Mouse (Mus musculus) kidney, postnatal 10 days (tissue): ENCODE results near the gene Fam43a.

Experiments
- DNase-seq: peaks from one replicate; pipeline ENCODE4 v3.0.0; 2021; ENCODE audit warnings: mixed read lengths

Fam43a gene

GRCm38 (mm10) chr16:30599491-30600268 lies at the start of gene Fam43a:
Gene Fam43a, plus strand, starts transcription at chr16:30599723.
- peak; percentile 94 for DNase-seq

GRCm38 (mm10) chr16:30549966-30550747 lies 49.4 kb upstream of the Fam43a start:
- DNase-seq, result peak; percentile 90

DNA sequence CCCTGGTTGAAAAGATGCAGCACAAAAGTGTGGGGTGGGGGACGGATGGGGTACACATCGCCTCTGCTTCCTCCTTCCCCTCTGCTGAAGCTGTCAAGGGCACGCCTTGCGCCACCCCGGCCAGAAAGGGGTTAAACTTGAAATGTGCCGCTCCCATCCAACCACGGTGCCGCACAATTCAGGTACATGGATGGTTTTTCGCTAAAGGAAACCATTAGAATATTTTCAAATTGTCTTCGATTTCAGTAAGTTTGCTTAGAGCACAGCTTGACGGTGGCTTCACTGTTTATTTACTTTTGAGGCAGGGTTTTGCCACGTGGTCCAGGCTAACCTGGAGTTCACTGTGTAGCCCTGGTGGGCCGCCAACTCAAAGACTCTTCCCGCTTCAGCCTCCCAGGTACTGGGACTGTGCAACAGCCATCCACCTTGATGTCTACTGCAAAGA lies 48.8 kb upstream of the Fam43a start, which contains the start of gene Tmem44:
TSS of gene Tmem44 (minus strand) at position 95 of the 445 bp plus-strand sequence.
- no peak for DNase-seq

DNA sequence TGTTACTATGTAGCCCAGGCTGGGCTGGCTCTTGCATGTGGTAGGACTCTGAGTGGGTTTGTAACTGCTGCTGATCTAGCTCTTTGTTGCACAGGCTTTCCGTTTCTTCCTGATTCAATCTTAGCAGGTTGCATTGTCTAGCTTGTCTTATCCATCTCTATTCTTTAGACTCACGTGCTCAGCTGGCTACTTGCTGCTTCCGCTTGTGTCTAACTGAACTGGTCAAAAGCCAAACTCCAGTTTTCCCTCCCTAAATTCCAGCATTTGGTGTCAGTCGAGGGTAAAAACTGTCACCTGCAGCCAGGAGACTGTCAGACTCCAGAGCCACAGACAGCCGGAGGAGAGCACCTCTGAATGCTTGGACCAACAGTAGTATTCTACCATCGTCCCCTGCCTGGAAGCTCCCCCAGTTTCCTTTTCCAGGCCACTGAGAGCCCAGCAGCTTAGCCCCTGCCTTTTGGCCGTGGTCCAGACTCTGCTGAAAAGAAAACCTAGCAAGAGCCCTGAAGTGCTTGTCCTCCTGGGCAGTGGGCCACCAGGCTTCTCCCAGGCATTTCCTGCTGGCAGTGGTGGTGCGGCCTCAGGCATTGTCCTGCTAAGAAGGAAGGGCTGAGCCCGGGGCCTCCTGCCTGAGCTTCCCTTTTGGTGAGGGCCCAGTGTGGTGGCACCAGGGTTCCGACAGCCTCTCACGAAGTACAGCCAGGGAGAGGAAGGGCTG lies 46.7 kb upstream of the Fam43a start:
- peak; percentile 92 for DNase-seq

DNA sequence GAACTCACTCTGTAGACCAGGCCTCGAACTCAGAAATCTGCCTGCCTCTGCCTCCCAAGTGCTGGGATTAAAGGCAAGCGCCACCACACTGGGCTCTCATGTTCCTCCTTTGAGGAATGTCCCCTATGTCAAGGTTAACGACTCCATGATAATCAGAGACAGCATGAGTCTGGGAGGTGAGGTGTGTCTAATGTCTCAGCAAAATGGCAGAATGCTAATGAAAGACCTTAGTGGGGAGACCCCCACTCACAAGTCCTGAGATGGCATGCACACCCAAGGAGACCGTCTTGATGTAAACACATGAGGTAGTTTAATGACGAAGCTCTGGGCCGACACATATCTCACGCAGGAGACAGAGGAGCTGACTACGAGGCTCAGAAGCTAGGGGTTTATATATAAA lies 45.4 kb upstream of the Fam43a start:
- no peak for DNase-seq

DNA sequence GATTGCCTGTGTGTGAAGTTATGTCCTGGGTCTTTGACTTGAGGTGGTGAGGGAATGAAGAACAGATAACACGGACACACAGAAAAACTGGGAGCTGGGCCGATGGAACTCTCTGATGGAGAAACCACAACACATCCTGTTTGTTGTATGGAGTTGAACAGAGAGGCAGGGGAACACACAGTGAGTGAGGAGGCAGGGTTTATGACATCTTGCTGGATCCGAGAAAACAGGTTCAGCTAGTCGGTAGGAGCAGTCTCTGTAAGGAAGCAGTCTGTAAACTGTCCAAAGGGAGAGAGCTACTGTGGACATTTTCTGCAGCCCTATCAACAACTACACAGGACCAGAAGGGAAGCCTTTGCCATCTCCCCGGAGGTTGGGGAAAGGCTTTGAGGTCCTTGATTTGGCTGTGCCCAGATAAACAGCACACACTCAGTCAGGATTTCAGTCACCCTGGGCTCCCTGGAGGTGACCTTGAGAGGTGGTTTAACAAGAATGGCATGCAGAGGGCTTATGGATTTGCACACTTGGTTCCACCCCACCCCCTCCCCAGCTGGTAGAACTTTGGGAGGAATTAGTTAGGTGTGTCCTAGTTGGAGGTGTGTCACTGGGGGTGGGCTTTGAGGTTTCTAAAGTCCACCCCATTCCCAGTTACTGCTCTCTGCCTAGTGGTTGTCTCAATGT lies 40.1 kb upstream of the Fam43a start:
- no peak for DNase-seq

GRCm38 (mm10) chr16:30560601-30561000 lies 38.9 kb upstream of the Fam43a start:
- DNase-seq, result no peak

DNA sequence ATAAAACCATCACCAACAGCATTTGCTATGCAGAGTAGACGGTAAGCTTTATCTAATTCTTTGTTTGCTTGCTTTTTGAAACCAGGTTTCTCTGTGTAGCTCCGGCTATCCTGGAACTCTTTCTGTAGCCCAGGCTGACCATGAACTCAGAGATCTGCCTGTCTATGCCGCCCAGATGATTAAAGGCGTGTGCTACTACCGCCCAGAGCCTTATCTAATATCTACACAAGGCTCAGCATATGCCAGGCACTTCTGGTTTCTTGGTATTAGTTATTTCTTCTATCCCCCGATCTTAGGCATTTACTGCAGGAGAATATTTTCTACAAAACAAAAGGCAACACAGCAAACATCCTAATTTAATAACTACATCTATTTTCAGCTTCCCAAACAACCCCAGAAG lies 33.9 kb upstream of the Fam43a start:
- DNase-seq, result no peak

DNA sequence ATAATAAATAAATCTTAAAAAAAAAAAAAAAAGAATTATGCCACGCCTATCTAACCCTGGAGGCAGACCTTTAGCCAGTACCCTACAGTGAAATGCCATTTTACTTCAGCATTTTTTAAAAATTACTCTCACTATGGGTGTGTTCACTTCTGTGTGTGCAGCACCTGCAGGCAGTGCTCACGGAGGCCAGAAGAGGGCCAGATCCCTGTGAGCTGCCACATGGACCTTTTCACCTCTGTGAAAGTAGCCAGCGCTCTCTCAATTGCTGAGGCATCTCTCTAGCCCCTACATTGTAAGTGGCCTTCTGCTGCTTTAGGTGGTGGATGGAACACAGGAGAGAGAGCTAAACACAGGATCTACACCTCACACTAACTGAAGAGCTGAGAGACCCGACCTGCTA lies 29.4 kb upstream of the Fam43a start:
- no peak for DNase-seq

DNA sequence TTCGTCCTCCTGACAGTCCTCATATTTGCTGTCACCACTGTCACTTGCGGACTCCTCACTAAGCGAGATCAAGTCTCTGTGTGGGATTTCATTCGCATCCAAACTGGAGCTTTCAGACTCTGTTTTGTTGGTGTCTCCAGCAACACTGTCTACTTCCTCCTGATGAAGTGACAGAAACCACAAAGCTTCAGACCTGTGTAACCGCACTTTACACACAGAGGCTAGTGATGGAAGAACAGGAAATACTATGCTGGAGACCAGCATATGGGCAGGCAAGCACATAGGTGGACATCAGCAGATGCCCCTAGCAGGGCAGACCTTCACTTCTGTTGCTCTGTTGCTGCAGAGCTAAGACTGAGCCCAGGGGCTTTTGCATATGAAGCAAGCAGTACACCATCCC lies 28.1 kb upstream of the Fam43a start:
- DNase-seq, result no peak

DNA sequence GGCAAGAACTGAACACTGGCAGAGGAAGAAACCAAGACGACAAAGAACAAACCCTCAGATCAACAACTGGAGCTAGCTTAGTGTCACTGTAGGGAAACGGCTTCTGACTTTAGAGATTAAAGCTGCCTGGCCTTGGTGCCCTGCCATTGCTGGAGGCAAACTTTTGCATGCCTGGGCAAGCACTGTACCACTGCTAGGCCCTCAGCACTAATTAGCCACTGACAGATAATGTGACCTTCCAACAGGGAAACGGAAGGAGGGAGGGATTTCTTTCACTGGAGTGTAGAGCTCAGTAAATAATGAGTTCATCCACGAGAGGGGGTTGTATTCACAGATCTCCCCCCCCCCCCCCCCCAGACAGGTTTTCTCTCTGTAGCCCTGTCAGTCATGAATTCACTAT lies 27.3 kb upstream of the Fam43a start:
- no peak for DNase-seq

DNA sequence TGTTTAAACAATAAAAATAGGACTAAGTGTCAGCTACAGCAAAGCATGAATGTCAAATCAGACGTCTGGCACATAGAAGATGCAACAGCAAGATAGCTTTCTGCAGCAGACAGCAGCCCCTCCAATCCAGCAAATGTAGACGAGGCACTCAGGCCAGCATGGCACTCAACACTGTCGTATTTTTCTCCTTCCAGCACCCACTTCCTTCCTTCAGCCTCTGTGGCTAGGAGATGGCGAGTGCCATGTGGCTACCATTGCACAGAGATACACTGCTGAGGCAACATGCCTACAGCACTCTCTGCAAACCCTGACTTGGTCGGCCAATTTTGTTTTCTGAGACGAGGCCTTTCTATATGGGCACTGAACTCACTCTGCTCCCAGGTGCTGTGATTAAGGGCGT lies 23.7 kb upstream of the Fam43a start:
- DNase-seq, result no peak

GRCm38 (mm10) chr16:30576392-30576791 lies 23.1 kb upstream of the Fam43a start:
- no peak for DNase-seq

- no peak for DNase-seq
These were observed 18.8 kb upstream of the Fam43a start for GRCm38 (mm10) chr16:30580765-30581164.

DNA sequence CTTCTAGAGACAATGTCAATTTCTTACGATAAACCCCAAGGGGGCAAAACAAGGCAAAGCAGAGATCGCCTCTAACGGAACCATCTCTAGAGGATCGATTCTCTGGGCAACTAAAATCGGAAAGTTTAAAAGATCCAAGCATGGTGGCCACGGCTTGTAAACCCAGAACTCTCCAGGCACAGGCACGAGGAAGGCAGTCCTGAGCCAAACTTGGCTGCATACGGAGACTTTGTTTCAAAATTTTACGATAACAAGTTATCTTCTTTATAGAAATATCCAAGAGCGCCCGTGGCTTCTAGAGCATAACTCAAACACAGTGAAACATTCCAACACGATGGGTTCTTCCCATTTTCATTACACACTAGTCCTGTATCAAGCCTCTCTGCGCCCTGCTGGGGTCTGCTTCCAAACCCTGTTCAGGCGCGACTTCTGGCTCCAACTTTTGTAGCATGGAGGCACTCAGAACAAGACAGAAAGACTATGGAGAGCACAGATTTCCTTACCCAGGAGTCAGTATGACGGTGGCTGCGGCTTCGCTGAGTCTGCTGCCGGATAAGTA lies 12.5 kb upstream of the Fam43a start:
- DNase-seq, result no peak

- DNase-seq, result peak; percentile 90
These were observed 11.8 kb upstream of the Fam43a start, which contains the start of gene Lsg1 for GRCm38 (mm10) chr16:30587494-30588327. Gene Lsg1, minus strand, starts transcription at chr16:30587592.

DNA sequence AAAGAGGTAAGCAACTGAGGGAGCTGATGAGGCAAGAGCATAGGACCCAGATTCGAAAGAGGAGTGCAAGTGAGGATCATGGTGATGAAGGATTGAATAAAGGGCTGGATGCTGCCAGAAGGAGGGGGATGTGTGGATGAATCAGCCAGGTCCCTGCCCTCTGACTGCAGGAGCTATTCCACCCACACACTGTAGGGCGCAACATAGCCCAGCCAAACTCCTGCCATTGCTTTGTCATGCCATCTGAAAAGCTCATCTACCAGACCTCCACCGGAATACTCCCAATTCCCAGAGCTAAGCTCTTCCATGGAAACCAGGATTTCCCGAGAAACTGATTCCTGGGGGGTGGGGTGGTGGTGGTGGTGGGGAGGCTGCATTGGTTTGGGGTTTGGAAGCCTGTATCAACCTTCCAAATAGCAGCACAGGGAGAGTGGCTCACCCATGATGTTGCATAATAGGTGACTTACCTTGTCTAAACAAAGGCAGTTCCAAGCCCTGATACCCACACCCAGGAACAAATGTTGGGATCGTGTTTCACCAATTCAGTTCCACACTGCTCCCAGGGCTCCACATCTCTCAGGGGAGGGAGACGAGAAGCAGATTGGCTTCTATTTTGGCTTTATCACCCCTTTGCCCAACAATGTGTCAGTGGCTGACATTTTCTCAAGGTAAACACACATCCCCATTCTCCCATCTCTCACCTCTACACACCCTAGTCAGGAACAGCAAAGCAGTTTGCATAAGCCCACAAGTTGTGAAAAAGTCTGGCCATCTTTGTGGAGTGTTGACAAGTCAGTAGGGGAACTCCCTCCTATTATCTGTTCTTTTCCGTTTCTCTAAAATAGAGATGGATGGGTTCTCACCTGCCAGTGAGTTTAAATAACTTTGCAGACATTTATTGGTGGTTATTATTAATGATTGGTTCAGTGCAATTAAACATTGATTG lies 9.0 kb upstream of the Fam43a start:
- no peak for DNase-seq

- no peak for DNase-seq
These were observed 7.5 kb upstream of the Fam43a start for GRCm38 (mm10) chr16:30591990-30592389.

DNA sequence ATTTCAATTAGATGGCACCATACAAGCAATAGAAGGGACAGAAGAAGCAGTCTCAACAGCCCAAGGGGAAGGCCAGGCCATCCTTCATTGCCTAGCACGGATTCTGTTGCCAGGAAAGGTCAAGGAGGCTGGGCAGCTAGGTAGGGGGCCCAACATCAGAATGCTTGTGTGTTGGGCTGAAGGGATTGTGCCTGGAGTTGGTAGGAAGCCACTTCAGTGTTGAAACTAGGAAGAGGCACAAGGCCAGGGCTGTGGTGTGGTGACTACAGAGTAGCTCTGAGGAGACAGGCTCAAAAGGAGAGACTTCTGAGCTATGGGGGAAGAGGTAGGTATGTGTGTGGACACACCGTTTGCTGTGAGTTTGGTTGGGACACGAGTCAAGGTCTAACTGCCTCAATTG lies 4.2 kb upstream of the Fam43a start:
- no peak for DNase-seq
